Mouse (Mus musculus) heart, embryonic 16.5 days (tissue): Measurements from ENCODE around the gene Bcam. TPM values are rescaled to one million over a fixed set of nuclear protein-coding genes. Genes with fewer than 3 reads are reported as not detected.

Experiments
- ATAC-seq: fragments of 200-750 bp; cut with Nextera tagmentation; replicated peaks from 2 replicates; pipeline ENCODE4 v1.8.0; 2017; ENCODE audit warnings: moderate number of reproducible peaks; ENCODE audit not compliant: insufficient read depth, low FRiP score; ENCODE audit errors: extremely low read depth
- H3K27ac ChIP-seq: fragments of 300-500 bp; sonication (generic); 2 replicates; pipeline ENCODE4 v1.5.1; 2014; ENCODE audit warnings: mild to moderate bottlenecking, low read length, control low read depth, moderate library complexity
- H3K27me3 ChIP-seq: fragments of 300-500 bp; sonication (generic); 2 replicates; pipeline ENCODE4 v1.6.1; 2014; ENCODE audit warnings: low read length, mixed read lengths; ENCODE audit not compliant: control insufficient read depth, insufficient read depth
- H3K36me3 ChIP-seq: fragments of 300-500 bp; sonication (generic); 2 replicates; pipeline ENCODE4 v1.6.1; 2014; ENCODE audit not compliant: control insufficient read depth, insufficient read depth
- H3K4me1 ChIP-seq: fragments of 300-500 bp; sonication (generic); 2 replicates; pipeline ENCODE4 v1.6.1; 2014; ENCODE audit warnings: low read length, mixed read lengths; ENCODE audit not compliant: control insufficient read depth, insufficient read depth
- H3K4me2 ChIP-seq: fragments of 300-500 bp; sonication (generic); 2 replicates; pipeline ENCODE4 v1.6.1; 2014; ENCODE audit warnings: low read depth, mild to moderate bottlenecking, control low read depth, low read length
- H3K4me3 ChIP-seq: fragments of 300-500 bp; sonication (generic); 2 replicates; pipeline ENCODE4 v1.5.1; 2014; ENCODE audit warnings: mild to moderate bottlenecking, control low read depth, low read length
- H3K9ac ChIP-seq: fragments of 300-500 bp; sonication (generic); 2 replicates; pipeline ENCODE4 v1.6.1; 2014; ENCODE audit warnings: low read length, control low read depth
- H3K9me3 ChIP-seq: fragments of 300-500 bp; sonication (generic); replicated peaks from 2 replicates; pipeline ENCODE4 v1.6.1; 2016; ENCODE audit warnings: low read length; ENCODE audit not compliant: control insufficient read depth
- WGBS: fragments of 180-500 bp; shearing (Covaris S2); extraction: QIAGEN DNeasy Blood & Tissue Kit; methylation state at CpG from one replicate; pipeline ENCODE4 v1.1.7; 2014; 5-methylcytosine and 5-hydroxymethylcytosine counted together
- polyA plus RNA-seq: library from polyadenylated mRNA; unstranded; fragments of >200 nt; fragmentation: Nextera tagmentation; extraction: Ambion mirVana; gene quantifications from 2 replicates; pipeline ENCODE4 v1.2.1, GENCODE M21; 2015

The Bcam gene
- polyA plus RNA-seq, 1 experiment from 2014 or later = 413 TPM

- no peak overlapping the region for H3K4me2 ChIP-seq
- H3K36me3 ChIP-seq = peaks cover 51% of the 10 kb centered on the region
- 69% methylated on average over 10 of the region's 10 CpGs for WGBS
- no peaks in the 10 kb centered on the region for H3K9me3 ChIP-seq
- H3K4me1 ChIP-seq = no peaks in the 10 kb centered on the region
- H3K4me3 ChIP-seq = no peak overlapping the region
- no peak overlapping the region for H3K27ac ChIP-seq
- no peak overlapping the region for H3K9ac ChIP-seq
- H3K27me3 ChIP-seq = no peaks in the 10 kb centered on the region
- ATAC-seq = no peak
Observed at GRCm38 (mm10) chr7:19734178-19734666, 36.6 kb downstream of the Bcam start.

DNA sequence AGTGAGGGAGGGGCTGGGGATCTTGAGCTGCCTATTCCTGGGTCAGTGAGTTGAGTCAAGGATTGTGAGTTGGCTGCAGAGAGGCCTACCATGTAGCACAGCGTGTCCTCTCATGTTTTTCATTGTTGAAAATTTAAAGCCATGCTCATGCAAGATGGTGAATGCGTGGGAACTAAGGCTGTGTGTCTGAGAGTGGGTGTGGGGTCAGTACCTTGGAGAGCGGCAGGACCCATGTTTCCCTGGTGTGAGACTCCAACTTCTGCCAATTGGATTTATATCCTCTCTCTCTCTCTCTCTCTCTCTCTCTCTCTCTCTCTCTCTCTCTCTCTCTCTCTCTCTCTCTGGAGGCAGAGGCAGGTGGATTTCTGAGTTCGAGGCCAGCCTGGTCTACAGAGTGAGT lies 44.3 kb downstream of the Bcam start:
- H3K27ac ChIP-seq = no peak overlapping the region
- H3K4me2 ChIP-seq = no peak overlapping the region
- no peak overlapping the region for H3K9ac ChIP-seq
- no peak overlapping the region for H3K4me3 ChIP-seq
- no peaks in the 10 kb centered on the region; the same call in 1 of the 2 replicates for H3K9me3 ChIP-seq
- peaks cover 60% of the 10 kb centered on the region for H3K36me3 ChIP-seq
- no peak for ATAC-seq
- H3K27me3 ChIP-seq = no peaks in the 10 kb centered on the region
- H3K4me1 ChIP-seq = no peaks in the 10 kb centered on the region
- 90% methylated on average over 4 of the region's 4 CpGs for WGBS

GRCm38 (mm10) chr7:19724167-19724566 lies 46.6 kb downstream of the Bcam start:
- Histone ChIP-seq H3K27me3 (no peaks in the 10 kb centered on the region), H3K4me3 (no peak overlapping the region), H3K4me1 (no peaks in the 10 kb centered on the region), H3K27ac (0 out of 2 replicates have a peak overlapping the region, but pooled peaks have one; percentile 24), H3K36me3 (peaks cover 52% of the 10 kb centered on the region), H3K9ac (no peak overlapping the region), H3K4me2 (no peak overlapping the region), H3K9me3 (peaks cover 10% of the 10 kb centered on the region)
- no peak for ATAC-seq
- WGBS = 91% methylated on average over 12 of the region's 12 CpGs

DNA sequence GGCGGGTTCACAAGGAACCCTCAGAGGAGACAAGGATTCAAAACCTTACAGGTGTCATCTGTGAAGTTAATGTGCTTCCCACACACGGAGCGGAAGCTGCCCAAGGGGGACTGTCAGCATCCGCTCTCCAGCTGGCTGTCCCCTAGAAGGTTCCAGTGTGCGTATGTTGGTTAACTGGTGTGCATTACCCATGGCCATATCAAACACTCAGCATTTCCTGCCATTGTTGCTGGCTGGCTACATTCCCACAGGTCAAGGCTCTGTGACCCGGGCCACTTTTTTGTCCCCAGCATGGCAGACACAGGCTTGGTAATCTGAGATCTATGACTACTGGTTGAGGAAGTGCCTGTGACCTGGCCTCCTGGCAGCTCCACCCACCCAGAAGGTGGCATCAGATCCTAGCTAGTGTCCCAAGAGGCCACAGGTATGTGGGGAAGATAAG lies 48.0 kb downstream of the Bcam start:
- Histone ChIP-seq H3K27me3 (no peaks in the 10 kb centered on the region), H3K9me3 (peaks cover 10% of the 10 kb centered on the region), H3K4me2 (no peak overlapping the region), H3K36me3 (peaks cover 44% of the 10 kb centered on the region), H3K4me3 (no peak overlapping the region), H3K27ac (peak overlapping the region; percentile 73), H3K4me1 (no peaks in the 10 kb centered on the region), H3K9ac (no peak overlapping the region)
- WGBS = 69% methylated on average over 6 of the region's 6 CpGs
- ATAC-seq = peak; percentile 70

- peaks cover 21% of the 10 kb centered on the region for H3K36me3 ChIP-seq
Observed at GRCm38 (mm10) chr7:19719200-19719599, 51.6 kb downstream of the Bcam start.

DNA sequence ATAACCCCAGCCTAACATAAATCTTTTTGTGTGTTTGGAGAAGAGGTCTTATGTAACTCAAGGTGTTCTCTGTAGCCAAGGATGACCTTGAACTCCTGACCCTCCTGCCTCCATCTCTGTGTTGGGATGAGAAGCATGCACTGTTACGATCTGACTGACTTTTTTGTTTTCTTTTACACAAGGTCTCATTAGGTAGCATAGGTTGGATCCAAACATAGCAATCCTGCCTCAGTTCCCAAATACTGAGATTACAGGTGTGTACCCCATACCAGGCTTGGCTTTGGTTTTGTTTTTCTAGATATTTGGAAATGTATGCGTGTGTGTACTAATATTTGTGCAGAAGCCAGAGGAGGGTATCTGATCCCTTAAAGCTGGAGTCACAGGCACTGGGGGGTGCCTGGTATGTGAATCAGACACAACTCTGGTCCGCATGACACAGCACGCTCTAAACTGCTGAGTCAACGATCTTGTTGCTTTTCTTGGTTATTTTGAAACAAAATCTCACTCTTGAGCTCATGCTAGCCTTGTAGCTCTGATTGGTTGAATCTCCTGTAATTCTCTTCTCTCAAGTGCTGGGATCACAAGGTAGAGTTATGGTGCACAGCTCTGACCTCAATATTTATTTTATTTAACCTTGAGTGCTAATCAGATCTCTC lies 52.4 kb downstream of the Bcam start:
- H3K4me3 ChIP-seq = no peak overlapping the region
- no peaks in the 10 kb centered on the region for H3K27me3 ChIP-seq
- peaks cover 10% of the 10 kb centered on the region for H3K9me3 ChIP-seq
- H3K27ac ChIP-seq = no peak overlapping the region
- peaks cover 19% of the 10 kb centered on the region for H3K36me3 ChIP-seq
- no peak overlapping the region for H3K4me2 ChIP-seq
- H3K9ac ChIP-seq = no peak overlapping the region
- H3K4me1 ChIP-seq = peaks cover 19% of the 10 kb centered on the region
- 86% methylated on average over 5 of the region's 5 CpGs for WGBS
- no peak for ATAC-seq

More at GRCm38 (mm10) chr7:19719200-19719599, 51.6 kb downstream of the Bcam start:
- H3K4me3 ChIP-seq = no peak overlapping the region
- WGBS = 92% methylated on average over 4 of the region's 4 CpGs
- no peak overlapping the region for H3K9ac ChIP-seq
- no peaks in the 10 kb centered on the region for H3K27me3 ChIP-seq
- H3K9me3 ChIP-seq = peaks cover 10% of the 10 kb centered on the region
- H3K4me1 ChIP-seq = peaks cover 11% of the 10 kb centered on the region
- ATAC-seq = no peak
- no peak overlapping the region for H3K4me2 ChIP-seq
- no peak overlapping the region for H3K27ac ChIP-seq

- Histone ChIP-seq H3K36me3 (peaks cover 23% of the 10 kb centered on the region), H3K27me3 (no peaks in the 10 kb centered on the region), H3K9me3 (peaks cover 10% of the 10 kb centered on the region), H3K4me1 (peaks cover 19% of the 10 kb centered on the region), H3K4me2 (no peak overlapping the region), H3K4me3 (no peak overlapping the region), H3K27ac (no peak overlapping the region), H3K9ac (no peak overlapping the region)
- no peak for ATAC-seq
- WGBS = 79% methylated on average over 4 of the region's 4 CpGs
Observed at GRCm38 (mm10) chr7:19717346-19717745, 53.5 kb downstream of the Bcam start.

DNA sequence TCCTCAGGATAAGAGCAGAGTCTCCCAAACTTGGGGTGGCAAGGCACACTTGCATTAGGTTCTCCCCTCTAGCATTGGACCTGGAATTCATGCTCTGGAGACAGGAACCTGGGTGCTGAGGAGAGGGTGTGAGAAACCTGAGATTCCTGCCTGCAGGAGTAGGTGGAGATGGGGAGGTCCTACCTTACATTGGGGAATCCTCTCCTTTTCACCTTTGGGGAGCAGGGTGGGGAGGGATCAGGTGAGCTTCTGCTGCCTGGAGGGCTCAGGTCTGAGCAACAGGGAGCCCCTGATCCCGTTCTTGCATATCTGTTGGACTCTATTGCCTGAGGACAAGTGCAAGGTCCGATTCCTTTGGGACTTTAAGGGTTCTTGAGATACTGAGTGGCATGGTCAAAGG lies 54.0 kb downstream of the Bcam start:
- Histone ChIP-seq H3K36me3 (peaks cover 27% of the 10 kb centered on the region), H3K4me3 (no peak overlapping the region), H3K9ac (no peak overlapping the region), H3K9me3 (peaks cover 10% of the 10 kb centered on the region), H3K4me2 (peak overlapping the region; percentile 63), H3K27ac (0 out of 2 replicates have a peak overlapping the region, but pooled peaks have one; percentile 7), H3K27me3 (no peaks in the 10 kb centered on the region), H3K4me1 (peaks cover 19% of the 10 kb centered on the region)
- WGBS = 65% methylated on average over 2 of the region's 2 CpGs
- ATAC-seq = no peak

GRCm38 (mm10) chr7:19716055-19716682 lies 54.6 kb downstream of the Bcam start:
- H3K36me3 ChIP-seq = peaks cover 31% of the 10 kb centered on the region
- peak overlapping the region; percentile 5; the same call in 1 of the 2 replicates for H3K9ac ChIP-seq
- H3K4me2 ChIP-seq = peak overlapping the region; percentile 63
- peaks cover 19% of the 10 kb centered on the region for H3K4me1 ChIP-seq
- no peak for ATAC-seq
- H3K9me3 ChIP-seq = peaks cover 8% of the 10 kb centered on the region
- H3K4me3 ChIP-seq = peak overlapping the region; percentile 40
- H3K27me3 ChIP-seq = no peaks in the 10 kb centered on the region
- H3K27ac ChIP-seq = peak overlapping the region; percentile 43
- 6% methylated on average over 18 of the region's 18 CpGs for WGBS
